Comparison of ENCODE assay signal across 8 mouse cellular contexts in the genomic region with DNA sequence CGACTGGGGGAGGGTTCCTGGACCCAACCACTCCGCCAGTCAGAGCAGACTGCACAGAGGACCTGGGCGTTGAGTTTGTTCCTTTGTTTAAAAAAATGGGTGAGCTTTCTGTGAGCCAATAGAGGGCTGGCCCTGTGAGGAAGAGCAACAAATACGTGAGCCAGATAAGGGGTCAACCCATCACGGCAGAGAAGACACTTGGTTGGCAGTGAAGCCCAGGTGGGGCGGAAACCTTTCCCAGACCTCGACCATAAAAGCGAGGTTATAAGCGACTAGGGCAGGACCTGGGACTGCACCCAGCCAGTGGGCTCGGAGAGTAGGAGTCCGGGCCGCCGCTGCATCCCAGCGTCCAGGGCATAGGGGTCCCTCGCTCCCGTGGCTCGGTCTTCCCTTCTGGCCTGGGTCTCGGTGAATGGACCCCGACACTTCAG. TPM values are rescaled to one million over a fixed set of nuclear protein-coding genes. Genes with fewer than 3 reads are reported as not detected.
A peak's percentile ranks its signal among the peaks of the same experiment; 100 is the strongest.
DNase-seq lines count a peak whose midpoint lies in the region; ATAC-seq lines count a peak whose summit lies in the region.

No protein-coding gene starts in this region.

- H3K36me3 ChIP-seq in heart, embryonic 12.5 days = peaks cover 18% of the 10 kb centered on the region

- under 1% methylated on average over 19 of the region's 19 CpGs for WGBS in heart, embryonic 12.5 days

- H3K27ac ChIP-seq in heart, embryonic 12.5 days (ENCODE audit: poor library complexity, severe bottlenecking) = peak overlapping the region; percentile 91

- peak; percentile 79 for ATAC-seq in CD4-positive, CD25-positive, alpha-beta regulatory T cell, adult 4 months
- ATAC-seq in heart, embryonic 12.5 days (ENCODE audit: insufficient number of reproducible peaks, low FRiP score) = peak; percentile 55

- peak; percentile 71 for DNase-seq in adrenal gland, adult 8-10 months
- DNase-seq in embryo, embryonic 11.5 days (ENCODE audit: low read depth, low spot score) = peak; percentile 66
- peak; percentile 79 for DNase-seq in kidney, postnatal 14 days
- DNase-seq in lung, postnatal 10 days = peak; percentile 74
- DNase-seq in ovary, postnatal 14 days (ENCODE audit: low spot score) = peak; percentile 47
- DNase-seq in thymus, postnatal 14 days = peak; percentile 83

- H3K4me2 ChIP-seq in heart, embryonic 12.5 days = peak overlapping the region; percentile 76

- no peaks in the 10 kb centered on the region for H3K9me3 ChIP-seq in heart, embryonic 12.5 days (replicated peaks)

- H3K9ac ChIP-seq in heart, embryonic 12.5 days = peak overlapping the region; percentile 76

- no peaks in the 10 kb centered on the region for H3K27me3 ChIP-seq in heart, embryonic 12.5 days (replicated peaks)

- peaks cover 17% of the 10 kb centered on the region for H3K4me1 ChIP-seq in heart, embryonic 12.5 days (replicated peaks)

- peak overlapping the region; percentile 80 for H3K4me3 ChIP-seq in heart, embryonic 12.5 days

RNA-seq across cellular contexts. Expression of a gene that starts 1.1 kb away (rescaled TPM):
- 1 to 10 TPM; 4.4 to 5.5 TPM for polyA plus RNA-seq in CD4-positive, CD25-positive, alpha-beta regulatory T cell, adult 4 months (2017; shearing (Covaris generic))
- total RNA-seq in adrenal gland, adult 8-10 months (2022) = 10 to 100 TPM in 3 of 4 experiments, 1 to 10 TPM in 1; 9.9 to 22.6 (median 17.7) TPM
- polyA plus RNA-seq in heart, embryonic 12.5 days (2016; fragmentation: Nextera tagmentation; extraction: Ambion mirVana) = 12.5 and 14.4 TPM in 2 replicates

RNA-seq across cellular contexts. Expression of a gene that starts 19.5 kb away (rescaled TPM):
- 10 to 100 TPM; 28.4 to 41.1 TPM for polyA plus RNA-seq in CD4-positive, CD25-positive, alpha-beta regulatory T cell, adult 4 months (2017; shearing (Covaris generic))
- total RNA-seq in adrenal gland, adult 8-10 months (2022) = 10 to 100 TPM; 55.5 to 66.8 (median 59.6) TPM
- 81.9 and 84.8 TPM in 2 replicates for polyA plus RNA-seq in heart, embryonic 12.5 days (2016; fragmentation: Nextera tagmentation; extraction: Ambion mirVana)

RNA-seq across cellular contexts. Expression of a gene that starts 20.2 kb away (rescaled TPM):
- 100 to 1,000 TPM; 200 to 285 TPM for polyA plus RNA-seq in CD4-positive, CD25-positive, alpha-beta regulatory T cell, adult 4 months (2017; shearing (Covaris generic))
- total RNA-seq in adrenal gland, adult 8-10 months (2022) = 100 to 1,000 TPM; 210 to 235 (median 214) TPM
- polyA plus RNA-seq in heart, embryonic 12.5 days (2016; fragmentation: Nextera tagmentation; extraction: Ambion mirVana) = 386 and 388 TPM in 2 replicates

RNA-seq across cellular contexts. Expression of a gene that starts 25.9 kb away (rescaled TPM):
- under 1 TPM; 0.32 to 0.90 TPM for polyA plus RNA-seq in CD4-positive, CD25-positive, alpha-beta regulatory T cell, adult 4 months (2017; shearing (Covaris generic))
- total RNA-seq in adrenal gland, adult 8-10 months (2022) = 10 to 100 TPM; 48.7 to 62.4 (median 51.8) TPM
- polyA plus RNA-seq in heart, embryonic 12.5 days (2016; fragmentation: Nextera tagmentation; extraction: Ambion mirVana) = 179 and 187 TPM in 2 replicates

RNA-seq across cellular contexts. Expression of a gene that starts 33.9 kb away (rescaled TPM):
- 10 to 100 TPM; 20.3 to 26.3 TPM for polyA plus RNA-seq in CD4-positive, CD25-positive, alpha-beta regulatory T cell, adult 4 months (2017; shearing (Covaris generic))
- 10 to 100 TPM; 60.9 to 74.4 (median 69.4) TPM for total RNA-seq in adrenal gland, adult 8-10 months (2022)
- 6.5 and 8.1 TPM in 2 replicates for polyA plus RNA-seq in heart, embryonic 12.5 days (2016; fragmentation: Nextera tagmentation; extraction: Ambion mirVana)

Comparison
In these comparisons a context has a peak if more than half of its experiments do, and no peak if none do; other contexts are left out.
1. Peak in every context shown above with its lines: DNase-seq, ATAC-seq, H3K4me3 ChIP-seq and H3K27ac ChIP-seq.